Mouse (Mus musculus) C2C12 (cell line): Measurements from ENCODE around the gene Rassf10.

Experiments used
- CEBPB ChIP-seq: IDR thresholded peaks from one replicate; pipeline ENCODE4 v1.6.1; 2011; ENCODE audit warnings: low read depth, mild to moderate bottlenecking, control low read depth, moderate library complexity
- CTCF ChIP-seq: IDR thresholded peaks from one replicate; pipeline ENCODE4 v1.5.1; 2011; ENCODE audit not compliant: control insufficient read depth, insufficient read depth, insufficient read length
- FOSL1 ChIP-seq: IDR thresholded peaks from one replicate; pipeline ENCODE4 v1.8.0; 2011; ENCODE audit warnings: mild to moderate bottlenecking, low read length; ENCODE audit not compliant: poor library complexity, insufficient read depth, severe bottlenecking
- MAX ChIP-seq: IDR thresholded peaks from one replicate; pipeline ENCODE4 v1.6.1; 2011; ENCODE audit warnings: mild to moderate bottlenecking, control low read depth

GRCm38 (mm10) chr7:112984704-112985577 is 31.2 kb downstream of the Rassf10 start:
- TF ChIP-seq FOSL1, result no peak
- TF ChIP-seq MAX, result no peak
- no peak for TF ChIP-seq CTCF
- TF ChIP-seq CEBPB, result no peak
